Mouse (Mus musculus) ES-E14 (cell line): ENCODE data around the gene Zfp326. TPM values are rescaled to one million over a fixed set of nuclear protein-coding genes. Genes with fewer than 3 reads are reported as not detected.

Experiments used
- DNase-seq: peaks from one replicate; pipeline ENCODE4 v3.0.0-alpha.2; 2013; ENCODE audit warnings: low read depth, low spot score
- H3K27ac ChIP-seq: 2 replicates; pipeline ENCODE4 v1.5.1; 2012; ENCODE audit warnings: low read depth, mild to moderate bottlenecking, low read length, moderate library complexity, mixed read lengths; ENCODE audit not compliant: poor library complexity, insufficient read depth, severe bottlenecking
- H3K36me3 ChIP-seq: 2 replicates; pipeline ENCODE4 v1.6.1; 2012; ENCODE audit warnings: mild to moderate bottlenecking, low read length, moderate library complexity, mixed read lengths; ENCODE audit not compliant: control insufficient read depth, poor library complexity, insufficient read depth, severe bottlenecking
- H3K4me1 ChIP-seq, 2 experiments: fragments of 150-350 bp in 1 of 2; sonication (generic) in 1 of 2; 2 replicates each; pipeline ENCODE4 v1.6.1; 2012; ENCODE audit warnings: low read length in 2 of 2, mild to moderate bottlenecking in 1 of 2, mixed read lengths in 1 of 2; ENCODE audit not compliant: control insufficient read depth in 2 of 2, insufficient read depth in 2 of 2, poor library complexity in 1 of 2
- H3K4me3 ChIP-seq, 2 experiments: fragments of 150-350 bp in 1 of 2; sonication (generic) in 1 of 2; 2 replicates each; pipeline ENCODE4 v1.5.1; 2012; ENCODE audit warnings: low read length in 2 of 2, low read depth in 1 of 2, mild to moderate bottlenecking in 1 of 2, mixed read lengths in 1 of 2; ENCODE audit not compliant: insufficient read depth in 1 of 2, poor library complexity in 1 of 2, severe bottlenecking in 1 of 2
- H3K9ac ChIP-seq: 2 replicates; pipeline ENCODE4 v1.6.1; 2012; ENCODE audit warnings: low read depth, mild to moderate bottlenecking, low read length, mixed read lengths; ENCODE audit not compliant: poor library complexity, insufficient read depth, severe bottlenecking
- H3K9me3 ChIP-seq: fragments of 150-350 bp; sonication (generic); 2 replicates; pipeline ENCODE4 v1.6.1; 2012; ENCODE audit warnings: low read depth, mild to moderate bottlenecking, low read length; ENCODE audit not compliant: control insufficient read depth, insufficient read depth
- CHD2 ChIP-seq: IDR thresholded peaks from 2 replicates; pipeline ENCODE4 v1.6.1; 2014; ENCODE audit warnings: mild to moderate bottlenecking, low read depth, low read length, inconsistent platforms
- HCFC1 ChIP-seq: IDR thresholded peaks from 2 replicates; pipeline ENCODE4 v1.6.1; 2012; ENCODE audit warnings: low read length, inconsistent platforms, borderline replicate concordance; ENCODE audit not compliant: insufficient read depth
- MAFK ChIP-seq: IDR thresholded peaks from 2 replicates; pipeline ENCODE4 v1.6.1; 2014; ENCODE audit warnings: mild to moderate bottlenecking, low read depth, low read length, inconsistent platforms; ENCODE audit not compliant: insufficient read depth
- ZC3H11A ChIP-seq: IDR thresholded peaks from 2 replicates; pipeline ENCODE4 v1.6.1; 2012; ENCODE audit warnings: low read depth, mild to moderate bottlenecking, inconsistent platforms, low read length, borderline replicate concordance
- ZNF384 ChIP-seq: IDR thresholded peaks from 2 replicates; pipeline ENCODE4 v1.6.1; 2012; ENCODE audit warnings: low read depth, low read length, inconsistent platforms
- in situ Hi-C, 2 experiments: fragments of 600-800 bp; cut with MboI; formaldehyde crosslinking; loops; one replicate each; pipeline ENCODE4 v1.15.1; 2025; ENCODE audit warnings: low sequenced_read_pairs in 2 of 2, inconsistent platforms in 1 of 2; ENCODE audit not compliant: unreplicated experiment in 2 of 2
- total RNA-seq: library from RNA; depleted of rRNA; stranded (reverse); fragments of 300-350 nt; gene quantifications from 2 replicates; pipeline ENCODE4 v1.2.3, GENCODE M21; 2012

Gene Zfp326
- total RNA-seq, 1 experiment, result 14.9 TPM

DNA sequence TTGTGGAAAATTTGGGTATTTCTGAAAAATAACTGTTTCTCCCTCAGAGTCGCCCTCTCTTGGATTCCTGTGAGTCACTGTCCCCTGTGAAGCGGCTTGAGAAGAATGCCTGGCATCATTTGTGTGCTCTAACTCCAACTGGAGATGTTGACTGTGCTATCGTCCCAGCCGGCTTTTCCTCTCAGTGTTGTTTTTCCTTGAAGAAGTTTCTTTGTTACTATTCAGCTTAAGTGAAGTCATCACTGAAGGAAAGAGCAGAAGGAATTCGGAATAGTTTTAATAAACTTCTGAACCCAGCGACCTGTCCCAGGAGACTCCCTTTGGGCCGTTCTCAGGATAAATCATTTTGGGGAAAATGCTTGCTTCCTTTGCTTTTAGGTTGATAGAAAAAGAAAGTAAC is 44.2 kb upstream of the Zfp326 start:
- Histone ChIP-seq H3K36me3 (no peaks in the 10 kb centered on the region), H3K27ac (no peak overlapping the region), H3K9ac (no peak overlapping the region), H3K9me3 (no peaks in the 10 kb centered on the region), H3K4me1 (no peaks in the 10 kb centered on the region), H3K4me3 (no peak overlapping the region)
- in situ Hi-C loops, result no loop called here
- no peak for DNase-seq
- no peak for TF ChIP-seq ZNF384
- TF ChIP-seq CHD2, result no peak
- TF ChIP-seq ZC3H11A, result no peak
- TF ChIP-seq HCFC1, result no peak
- no peak for TF ChIP-seq MAFK

GRCm38 (mm10) chr5:105833923-105834322 is 42.4 kb upstream of the Zfp326 start:
- Histone ChIP-seq H3K4me3 (no peak overlapping the region), H3K36me3 (no peaks in the 10 kb centered on the region), H3K4me1 (no peaks in the 10 kb centered on the region), H3K9me3 (no peaks in the 10 kb centered on the region), H3K9ac (no peak overlapping the region), H3K27ac (no peak overlapping the region)
- no peak for TF ChIP-seq ZC3H11A
- no peak for TF ChIP-seq ZNF384
- TF ChIP-seq HCFC1, result no peak
- no peak for TF ChIP-seq CHD2
- no peak for TF ChIP-seq MAFK
- in situ Hi-C loops, result no loop called here
- DNase-seq, result no peak

DNA sequence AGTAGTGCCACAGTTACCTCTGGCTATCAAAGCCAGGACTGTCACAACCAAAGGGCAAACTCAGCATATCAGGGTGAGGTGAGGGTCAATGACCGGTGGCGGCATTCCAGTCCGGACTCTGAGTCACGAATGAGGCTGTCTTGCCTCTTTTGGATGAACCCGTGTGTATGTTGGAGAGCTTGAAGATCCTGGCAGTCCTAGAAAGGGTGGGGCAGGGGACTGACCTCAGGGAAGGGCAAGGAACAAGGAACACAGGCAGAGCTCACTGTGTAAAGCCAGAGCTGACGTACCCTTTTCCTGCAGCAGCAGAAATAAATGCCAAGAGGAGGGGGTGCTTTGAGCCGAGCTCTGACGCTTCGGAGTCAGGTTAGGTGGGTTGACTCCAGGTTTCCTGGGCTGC is 40.4 kb upstream of the Zfp326 start:
- H3K9ac ChIP-seq, result no peak overlapping the region
- no peaks in the 10 kb centered on the region for H3K9me3 ChIP-seq
- H3K4me3 ChIP-seq, result no peak overlapping the region
- in situ Hi-C loops, result no loop called here
- TF ChIP-seq ZNF384 (no peak), ZC3H11A (no peak), CHD2 (no peak), MAFK (no peak), HCFC1 (no peak)
- H3K36me3 ChIP-seq, result no peaks in the 10 kb centered on the region
- H3K27ac ChIP-seq, result no peak overlapping the region
- no peak for DNase-seq
- H3K4me1 ChIP-seq, result no peaks in the 10 kb centered on the region

DNA sequence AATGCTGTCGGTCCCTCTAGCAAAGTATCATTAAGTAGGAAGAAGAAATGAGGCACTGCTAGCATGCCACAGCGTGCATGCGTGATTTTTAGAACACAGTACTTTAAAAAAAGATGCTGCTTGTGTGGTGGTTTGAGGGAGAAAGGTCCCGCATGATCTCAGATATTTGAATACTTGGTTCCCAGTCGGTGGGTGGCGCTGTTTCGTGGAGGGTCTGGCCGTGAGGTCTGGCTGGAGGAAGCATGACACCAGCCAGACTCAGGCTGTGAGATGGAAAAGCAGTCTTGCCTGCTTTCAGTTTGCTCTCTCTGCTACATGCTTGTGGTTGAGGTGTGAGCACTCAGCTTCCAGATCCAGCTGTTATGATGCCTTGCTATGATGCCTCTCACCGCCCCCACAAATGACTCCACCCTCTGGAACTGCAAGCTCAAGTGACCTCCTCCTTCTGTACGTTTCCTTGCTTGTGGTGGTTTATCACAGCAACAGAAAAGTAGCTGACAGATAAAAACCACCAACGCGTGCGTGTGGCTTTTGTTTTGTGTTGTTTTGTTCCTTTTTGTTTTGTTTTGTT is 36.5 kb upstream of the Zfp326 start:
- Histone ChIP-seq H3K4me3 (no peak overlapping the region), H3K9me3 (no peaks in the 10 kb centered on the region), H3K36me3 (no peaks in the 10 kb centered on the region), H3K9ac (no peak overlapping the region), H3K27ac (no peak overlapping the region), H3K4me1 (no peaks in the 10 kb centered on the region)
- in situ Hi-C loops, result no loop called here
- TF ChIP-seq MAFK (no peak), HCFC1 (no peak), ZC3H11A (no peak), ZNF384 (no peak), CHD2 (no peak)
- DNase-seq, result peak; percentile 21

- no peaks in the 10 kb centered on the region for H3K9me3 ChIP-seq
- no peak overlapping the region for H3K9ac ChIP-seq
- in situ Hi-C loops, result no loop called here
Observed at GRCm38 (mm10) chr5:105844044-105844753, 32.2 kb upstream of the Zfp326 start.

More at GRCm38 (mm10) chr5:105844044-105844753, 32.2 kb upstream of the Zfp326 start:
- Histone ChIP-seq H3K27ac (no peak overlapping the region), H3K4me1 (no peaks in the 10 kb centered on the region), H3K4me3 (no peak overlapping the region), H3K36me3 (no peaks in the 10 kb centered on the region)
- DNase-seq, result no peak
- no peak for TF ChIP-seq ZC3H11A
